Mouse (Mus musculus) right cerebral cortex, postnatal 10 days (tissue): ENCODE results near the gene Cblb.

Source experiments
- DNase-seq, 2 experiments: peaks; one replicate each; pipeline ENCODE4 v3.0.0; 2021; ENCODE audit warnings: low spot score in 2 of 2

The Cblb gene

GRCm38 (mm10) chr16:52038821-52039220, 7.8 kb downstream of the Cblb start:
- no peak for DNase-seq

GRCm38 (mm10) chr16:52040937-52041336, 9.9 kb downstream of the Cblb start:
- DNase-seq, result no peak

GRCm38 (mm10) chr16:52042667-52043379, 11.8 kb downstream of the Cblb start:
- DNase-seq, result no peak

GRCm38 (mm10) chr16:52043380-52044117, 12.5 kb downstream of the Cblb start:
- no peak for DNase-seq

- no peak for DNase-seq
Observed at GRCm38 (mm10) chr16:52044518-52044917, 13.5 kb downstream of the Cblb start.

GRCm38 (mm10) chr16:52044985-52045384, 14.0 kb downstream of the Cblb start:
- no peak for DNase-seq

- no peak for DNase-seq
Observed at GRCm38 (mm10) chr16:52046464-52046863, 15.4 kb downstream of the Cblb start.

GRCm38 (mm10) chr16:52051106-52051505, 20.1 kb downstream of the Cblb start:
- DNase-seq, result no peak

- DNase-seq, result no peak
Observed at GRCm38 (mm10) chr16:52052734-52053133, 21.7 kb downstream of the Cblb start.

GRCm38 (mm10) chr16:52055236-52055635, 24.2 kb downstream of the Cblb start:
- DNase-seq, result no peak

- no peak for DNase-seq
Observed at GRCm38 (mm10) chr16:52056164-52056563, 25.1 kb downstream of the Cblb start.

GRCm38 (mm10) chr16:52057335-52057734, 26.3 kb downstream of the Cblb start:
- DNase-seq, result no peak

- peak in 1 of 2 experiments; percentile 13 for DNase-seq
Observed at GRCm38 (mm10) chr16:52059535-52059934, 28.5 kb downstream of the Cblb start.

- peak; percentile 36 to 42 for DNase-seq
Observed at GRCm38 (mm10) chr16:52060100-52060719, 29.2 kb downstream of the Cblb start.

- DNase-seq, result peak in 1 of 2 experiments; percentile 30
Observed at GRCm38 (mm10) chr16:52061015-52061481, 30.0 kb downstream of the Cblb start.

GRCm38 (mm10) chr16:52064309-52065105, 33.5 kb downstream of the Cblb start:
- DNase-seq, result peak in 1 of 2 experiments; percentile 14

GRCm38 (mm10) chr16:52067632-52068516, 36.8 kb downstream of the Cblb start:
- peak in 1 of 2 experiments; percentile 19 for DNase-seq

- DNase-seq, result no peak
Observed at GRCm38 (mm10) chr16:52068517-52068874, 37.5 kb downstream of the Cblb start.

GRCm38 (mm10) chr16:52069648-52070047, 38.6 kb downstream of the Cblb start:
- no peak for DNase-seq

GRCm38 (mm10) chr16:52070128-52070527, 39.1 kb downstream of the Cblb start:
- peak in 1 of 2 experiments; percentile 13 for DNase-seq

- no peak for DNase-seq
Observed at GRCm38 (mm10) chr16:52071290-52071689, 40.3 kb downstream of the Cblb start.
